Mouse (Mus musculus): ENCODE results near the gene Adamts5. TPM values are rescaled to one million over a fixed set of nuclear protein-coding genes. Genes with fewer than 3 reads are reported as not detected.

The Adamts5 gene
- polyA plus RNA-seq (2012; rRNA removed): 1.4 and 1.7 TPM in 2 replicates

- no peaks in the 10 kb centered on the region for H3K4me1 ChIP-seq (ENCODE audit: control insufficient read depth, insufficient read depth, insufficient read length)
- H3K4me3 ChIP-seq (ENCODE audit: extremely low read depth, insufficient read depth, insufficient read length): peak within 1 kb of the TSS; percentile 32; the same call in 1 of the 2 replicates
- no peak for DNase-seq (ENCODE audit: low read depth in 1 of 2, low spot score in 2 of 2)
- TF ChIP-seq POLR2A (IDR thresholded peaks at IDR 0.05; ENCODE audit: low read depth, low read length): no peak
- no peak for TF ChIP-seq CTCF (IDR thresholded peaks at IDR 0.05; ENCODE audit: extremely low read depth, insufficient read depth, insufficient read length, insufficient replicate concordance)
- H3K36me3 ChIP-seq (ENCODE audit: control insufficient read depth, insufficient read depth, low read length): no peaks in the 10 kb centered on the region
- H3K27me3 ChIP-seq (ENCODE audit: control insufficient read depth, insufficient read depth, low read length): peaks cover 2% of the 10 kb centered on the region; the same call in 1 of the 2 replicates
- no peak within 1 kb of the TSS for H3K27ac ChIP-seq (ENCODE audit: insufficient read depth, low read length)
- WGBS: 5% methylated on average over 13 of the region's 13 CpGs
Measured at GRCm38 (mm10) chr16:85901581-85901910, at the start of gene Adamts5. TSS of gene Adamts5 (minus strand) at chr16:85901828.

- DNase-seq (ENCODE audit: low read depth in 1 of 2, low spot score in 2 of 2): no peak
- Histone ChIP-seq H3K36me3 (ENCODE audit: control insufficient read depth, insufficient read depth, low read length) (no peaks in the 10 kb centered on the region), H3K4me3 (ENCODE audit: extremely low read depth, insufficient read depth, insufficient read length) (no peak overlapping the region), H3K4me1 (ENCODE audit: control insufficient read depth, insufficient read depth, insufficient read length) (no peaks in the 10 kb centered on the region), H3K27me3 (ENCODE audit: control insufficient read depth, insufficient read depth, low read length) (no peaks in the 10 kb centered on the region), H3K27ac (ENCODE audit: insufficient read depth, low read length) (no peak overlapping the region)
- WGBS: 79% methylated on average over 2 of the region's 2 CpGs
- no peak for TF ChIP-seq POLR2A (IDR thresholded peaks at IDR 0.05; ENCODE audit: low read depth, low read length)
- TF ChIP-seq CTCF (IDR thresholded peaks at IDR 0.05; ENCODE audit: extremely low read depth, insufficient read depth, insufficient read length, insufficient replicate concordance): no peak
Measured at GRCm38 (mm10) chr16:85950356-85950755, 48.7 kb upstream of the Adamts5 start.

GRCm38 (mm10) chr16:85926004-85926403, 24.4 kb upstream of the Adamts5 start:
- Histone ChIP-seq H3K4me3 (ENCODE audit: extremely low read depth, insufficient read depth, insufficient read length) (no peak overlapping the region), H3K27me3 (ENCODE audit: control insufficient read depth, insufficient read depth, low read length) (no peaks in the 10 kb centered on the region), H3K27ac (ENCODE audit: insufficient read depth, low read length) (no peak overlapping the region), H3K36me3 (ENCODE audit: control insufficient read depth, insufficient read depth, low read length) (no peaks in the 10 kb centered on the region), H3K4me1 (ENCODE audit: control insufficient read depth, insufficient read depth, insufficient read length) (no peaks in the 10 kb centered on the region)
- no peak for DNase-seq (ENCODE audit: low read depth in 1 of 2, low spot score in 2 of 2)
- 91% methylated on average over 5 of the region's 5 CpGs for WGBS
- TF ChIP-seq CTCF (IDR thresholded peaks at IDR 0.05; ENCODE audit: extremely low read depth, insufficient read depth, insufficient read length, insufficient replicate concordance) (no peak), POLR2A (IDR thresholded peaks at IDR 0.05; ENCODE audit: low read depth, low read length) (no peak)

- Histone ChIP-seq H3K36me3 (ENCODE audit: control insufficient read depth, insufficient read depth, low read length) (no peaks in the 10 kb centered on the region), H3K27me3 (ENCODE audit: control insufficient read depth, insufficient read depth, low read length) (no peaks in the 10 kb centered on the region), H3K4me1 (ENCODE audit: control insufficient read depth, insufficient read depth, insufficient read length) (no peaks in the 10 kb centered on the region), H3K27ac (ENCODE audit: insufficient read depth, low read length) (no peak overlapping the region), H3K4me3 (ENCODE audit: extremely low read depth, insufficient read depth, insufficient read length) (no peak overlapping the region)
- DNase-seq (ENCODE audit: low read depth in 1 of 2, low spot score in 2 of 2): no peak
- WGBS: 84% methylated on average over 1 of the region's 1 CpGs
- TF ChIP-seq POLR2A (IDR thresholded peaks at IDR 0.05; ENCODE audit: low read depth, low read length) (no peak), CTCF (IDR thresholded peaks at IDR 0.05; ENCODE audit: extremely low read depth, insufficient read depth, insufficient read length, insufficient replicate concordance) (no peak)
Measured at GRCm38 (mm10) chr16:85922454-85922853, 20.8 kb upstream of the Adamts5 start.

- H3K27me3 ChIP-seq (ENCODE audit: control insufficient read depth, insufficient read depth, low read length): no peaks in the 10 kb centered on the region
- no peaks in the 10 kb centered on the region for H3K4me1 ChIP-seq (ENCODE audit: control insufficient read depth, insufficient read depth, insufficient read length)
- no peaks in the 10 kb centered on the region for H3K36me3 ChIP-seq (ENCODE audit: control insufficient read depth, insufficient read depth, low read length)
- no peak overlapping the region for H3K27ac ChIP-seq (ENCODE audit: insufficient read depth, low read length)
- no peak for DNase-seq (ENCODE audit: low read depth in 1 of 2, low spot score in 2 of 2)
- TF ChIP-seq POLR2A (IDR thresholded peaks at IDR 0.05; ENCODE audit: low read depth, low read length) (no peak), CTCF (IDR thresholded peaks at IDR 0.05; ENCODE audit: extremely low read depth, insufficient read depth, insufficient read length, insufficient replicate concordance) (no peak)
- H3K4me3 ChIP-seq (ENCODE audit: extremely low read depth, insufficient read depth, insufficient read length): no peak overlapping the region
- 73% methylated on average over 4 of the region's 4 CpGs for WGBS
Measured at GRCm38 (mm10) chr16:85920122-85920521, 18.5 kb upstream of the Adamts5 start.

- 2% methylated on average over 51 of the region's 51 CpGs for WGBS
- Histone ChIP-seq H3K4me3 (ENCODE audit: extremely low read depth, insufficient read depth, insufficient read length) (peak overlapping the region; percentile 32; the same call in 1 of the 2 replicates), H3K27me3 (ENCODE audit: control insufficient read depth, insufficient read depth, low read length) (peaks cover 2% of the 10 kb centered on the region; the same call in 1 of the 2 replicates), H3K36me3 (ENCODE audit: control insufficient read depth, insufficient read depth, low read length) (no peaks in the 10 kb centered on the region), H3K27ac (ENCODE audit: insufficient read depth, low read length) (no peak overlapping the region), H3K4me1 (ENCODE audit: control insufficient read depth, insufficient read depth, insufficient read length) (no peaks in the 10 kb centered on the region)
- TF ChIP-seq POLR2A (IDR thresholded peaks at IDR 0.05; ENCODE audit: low read depth, low read length): no peak
- TF ChIP-seq CTCF (IDR thresholded peaks at IDR 0.05; ENCODE audit: extremely low read depth, insufficient read depth, insufficient read length, insufficient replicate concordance): no peak
- no peak for DNase-seq (ENCODE audit: low read depth in 1 of 2, low spot score in 2 of 2)
Measured at GRCm38 (mm10) chr16:85900702-85901580, 687 bp downstream of the Adamts5 start.
